Mouse (Mus musculus): ENCODE results near the gene Zmynd11.

The Zmynd11 gene

DNA sequence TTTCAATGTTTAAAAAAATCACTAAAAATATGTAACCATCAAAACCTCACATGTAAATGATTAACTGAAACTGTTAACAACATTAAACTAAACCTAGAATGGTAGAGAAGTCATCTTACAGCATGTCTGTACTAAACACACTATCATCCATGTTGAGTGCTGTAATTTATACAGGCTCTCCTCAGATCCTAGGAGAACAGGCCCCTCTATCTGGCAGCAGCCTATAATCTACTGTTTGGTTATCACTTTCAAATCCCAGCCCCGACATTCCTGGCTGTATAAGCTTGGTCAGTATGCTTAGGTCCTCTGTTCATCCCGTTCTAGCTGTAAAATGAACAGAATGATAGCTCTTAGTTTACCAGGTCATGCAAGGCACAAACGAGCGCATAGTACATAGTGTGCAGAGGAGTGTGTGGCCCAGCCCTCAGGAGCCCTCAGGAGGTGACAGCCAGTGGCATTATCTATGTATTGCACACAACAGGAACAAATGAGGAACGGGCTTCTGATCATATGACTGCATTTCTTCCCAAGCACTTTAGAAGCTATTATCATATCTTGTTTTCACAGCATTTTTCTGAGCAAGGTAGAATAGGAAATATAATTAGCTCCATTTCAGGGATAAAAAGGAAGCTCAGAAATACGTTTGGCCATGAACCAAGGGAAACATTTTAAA, 51.5 kb downstream of the Zmynd11 start:
- DNase-seq (ENCODE audit: inconsistent ontology term), result no peak

GRCm38 (mm10) chr13:9712971-9713370, 52.2 kb downstream of the Zmynd11 start:
- peak; percentile 91 for DNase-seq (ENCODE audit: inconsistent ontology term)

DNA sequence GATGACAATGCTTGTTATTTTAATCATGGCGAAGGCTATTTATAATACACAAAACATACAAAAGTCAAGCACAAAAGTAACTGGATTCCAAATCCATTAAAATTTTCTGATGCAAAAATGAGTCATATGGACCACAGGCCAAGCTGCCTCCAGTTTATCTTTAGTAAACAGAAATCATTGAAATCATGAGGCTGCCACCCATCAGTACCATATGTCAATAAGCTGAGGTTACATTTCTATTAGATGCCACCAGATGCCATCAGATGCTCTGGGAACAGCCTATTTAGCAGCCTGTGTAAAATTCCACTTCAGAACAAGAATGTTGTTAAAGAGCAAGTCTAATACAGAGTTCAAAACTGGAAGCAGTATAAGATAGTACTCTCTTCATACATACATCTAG, 52.7 kb downstream of the Zmynd11 start:
- peak; percentile 30 for DNase-seq (ENCODE audit: inconsistent ontology term)

DNA sequence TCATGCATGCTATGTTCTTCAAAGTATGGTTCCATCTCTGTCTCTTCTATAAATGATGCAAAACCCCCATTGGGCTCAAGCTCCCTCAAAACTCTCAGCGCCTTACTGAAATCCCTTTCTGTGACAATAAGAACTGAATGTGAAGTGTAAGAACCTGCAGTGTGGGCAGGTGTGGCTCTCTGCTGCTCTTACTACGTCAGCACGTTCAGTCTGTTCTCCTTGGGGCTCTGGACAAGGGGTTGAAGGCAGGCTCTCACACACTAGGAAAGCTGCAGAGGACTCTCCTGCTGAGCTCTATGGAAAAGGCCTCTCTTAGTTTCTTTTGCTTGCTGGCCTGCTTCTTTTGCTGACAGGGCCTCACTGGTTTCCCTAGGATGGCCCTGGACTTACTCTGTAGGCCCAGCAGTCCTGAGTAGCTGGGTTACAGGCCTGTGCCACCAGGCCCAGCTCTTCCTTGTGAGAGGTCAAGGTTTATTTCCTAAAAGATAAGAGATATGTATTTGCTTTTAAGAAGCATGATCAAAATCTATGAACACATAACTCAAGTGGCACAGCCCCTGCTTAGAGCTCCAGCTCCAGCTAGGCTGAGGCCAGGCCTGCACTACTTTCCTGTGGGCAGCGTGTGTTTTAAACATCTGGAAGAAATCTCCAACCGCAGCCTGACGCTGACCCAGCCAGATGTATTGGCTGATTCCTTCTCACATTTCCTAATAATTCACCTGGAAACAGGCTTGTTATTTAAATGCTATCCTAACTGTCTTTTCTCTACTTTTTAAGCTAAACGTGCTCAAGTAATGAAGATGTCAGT, 56.5 kb downstream of the Zmynd11 start:
- DNase-seq (ENCODE audit: inconsistent ontology term), result no peak

GRCm38 (mm10) chr13:9706720-9707119, 58.4 kb downstream of the Zmynd11 start:
- no peak for DNase-seq (ENCODE audit: inconsistent ontology term)

- DNase-seq (ENCODE audit: inconsistent ontology term), result no peak
Observed at GRCm38 (mm10) chr13:9702615-9703235, 62.4 kb downstream of the Zmynd11 start.

GRCm38 (mm10) chr13:9697340-9697739, 67.8 kb downstream of the Zmynd11 start:
- no peak for DNase-seq (ENCODE audit: inconsistent ontology term)

DNA sequence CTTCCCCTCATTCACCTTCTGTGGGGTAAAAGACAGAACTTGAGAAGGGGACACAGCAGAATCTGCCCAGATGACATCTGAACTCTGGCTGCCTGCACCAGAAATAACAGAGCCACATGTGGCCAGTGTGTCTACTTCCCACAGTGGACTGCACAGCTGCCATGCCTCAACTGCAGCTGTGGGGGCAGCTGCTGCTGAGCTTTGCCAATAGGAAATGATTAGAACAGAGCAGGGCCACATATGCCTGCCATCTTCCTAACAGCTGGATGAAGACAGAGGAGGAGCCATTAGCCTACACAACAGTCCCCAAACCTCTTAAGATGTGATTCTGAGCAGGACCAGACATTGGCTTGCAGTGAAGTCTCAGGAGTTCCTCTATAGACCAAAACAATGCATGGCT, 69.3 kb downstream of the Zmynd11 start:
- no peak for DNase-seq (ENCODE audit: inconsistent ontology term)

GRCm38 (mm10) chr13:9695403-9695802, 69.7 kb downstream of the Zmynd11 start:
- DNase-seq (ENCODE audit: inconsistent ontology term), result peak; percentile 50

DNA sequence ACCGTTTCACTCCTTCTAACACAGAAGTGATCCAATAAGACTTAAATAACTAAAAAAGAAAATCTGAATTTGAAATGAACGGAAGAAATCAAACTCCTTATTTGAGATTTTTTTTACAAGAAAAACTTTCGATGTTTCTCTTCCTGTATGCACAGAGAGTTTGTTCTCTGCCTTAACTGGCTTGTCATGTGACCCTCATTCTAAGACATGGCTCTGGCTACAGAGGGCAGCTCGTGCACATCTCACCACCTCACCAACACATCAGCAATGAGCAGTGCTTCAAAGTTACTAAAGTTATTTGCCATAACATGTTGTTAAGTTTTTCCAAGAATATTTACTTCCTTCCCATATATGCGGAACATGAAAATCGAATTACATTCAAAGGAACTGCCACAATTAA, 70.5 kb downstream of the Zmynd11 start:
- DNase-seq (ENCODE audit: inconsistent ontology term), result no peak

DNA sequence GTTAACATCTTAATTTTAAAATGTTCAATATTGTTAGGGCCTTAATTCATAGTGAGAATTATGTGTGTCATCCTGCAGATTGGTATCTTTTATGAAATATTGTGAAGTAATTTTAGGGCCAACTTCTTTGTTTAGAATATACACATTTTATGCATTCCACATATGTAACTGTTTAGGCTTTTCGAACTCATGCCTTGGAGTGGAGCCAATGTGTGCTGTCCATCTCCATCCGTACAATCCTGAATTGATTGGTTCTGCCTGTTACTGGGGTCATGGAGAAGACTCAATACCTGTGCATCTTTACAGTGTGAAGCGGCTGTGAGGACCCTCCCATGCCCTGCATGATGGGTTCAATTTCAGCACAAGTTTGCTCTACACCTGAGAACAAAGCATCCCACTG, 72.3 kb downstream of the Zmynd11 start:
- no peak for DNase-seq (ENCODE audit: inconsistent ontology term)

- no peak for DNase-seq (ENCODE audit: inconsistent ontology term)
Observed at GRCm38 (mm10) chr13:9689366-9689765, 75.8 kb downstream of the Zmynd11 start.

DNA sequence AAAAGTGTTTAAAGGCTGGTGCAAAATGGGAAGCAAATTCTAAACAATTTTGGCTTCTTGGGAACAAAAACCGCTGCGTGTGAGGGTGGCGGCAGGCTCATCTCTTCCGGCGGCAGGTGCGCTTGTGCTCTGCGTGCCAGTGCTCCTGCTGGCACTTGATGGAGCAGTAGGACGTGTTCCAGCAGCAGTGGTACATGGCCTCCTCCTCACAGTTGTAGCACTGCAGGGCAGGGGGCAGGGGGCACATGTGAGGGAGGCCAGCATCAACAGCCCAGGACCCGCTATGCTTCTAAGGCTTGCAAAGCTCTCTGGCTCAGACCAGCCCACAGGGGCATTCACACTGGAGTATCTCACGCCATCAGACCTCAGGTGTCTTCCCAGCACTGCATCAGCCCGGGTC, 78.4 kb downstream of the Zmynd11 start:
- no peak for DNase-seq (ENCODE audit: inconsistent ontology term)

- DNase-seq (ENCODE audit: inconsistent ontology term), result no peak
Observed at GRCm38 (mm10) chr13:9686261-9686660, 78.9 kb downstream of the Zmynd11 start.

GRCm38 (mm10) chr13:9684153-9684923, 80.8 kb downstream of the Zmynd11 start:
- no peak for DNase-seq (ENCODE audit: inconsistent ontology term)

DNA sequence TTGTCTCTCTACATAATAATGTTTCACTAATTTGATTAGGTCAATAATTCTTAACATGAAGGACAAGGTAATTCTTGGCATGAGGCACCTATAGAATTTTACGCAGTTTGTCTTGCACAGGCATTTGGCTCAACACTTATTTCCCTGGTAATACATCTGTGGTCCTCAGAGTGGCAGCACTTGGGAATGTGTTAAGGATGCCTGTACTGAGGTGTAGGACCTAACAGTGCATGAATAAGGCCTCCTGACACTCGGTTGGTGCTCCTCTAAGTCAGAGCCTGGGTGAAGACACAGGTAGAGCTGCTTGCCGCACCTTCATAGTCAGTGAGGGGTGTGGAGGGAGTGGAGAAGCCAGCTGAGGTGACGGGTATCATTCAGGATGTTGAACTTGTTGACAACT, 81.8 kb downstream of the Zmynd11 start:
- no peak for DNase-seq (ENCODE audit: inconsistent ontology term)

DNA sequence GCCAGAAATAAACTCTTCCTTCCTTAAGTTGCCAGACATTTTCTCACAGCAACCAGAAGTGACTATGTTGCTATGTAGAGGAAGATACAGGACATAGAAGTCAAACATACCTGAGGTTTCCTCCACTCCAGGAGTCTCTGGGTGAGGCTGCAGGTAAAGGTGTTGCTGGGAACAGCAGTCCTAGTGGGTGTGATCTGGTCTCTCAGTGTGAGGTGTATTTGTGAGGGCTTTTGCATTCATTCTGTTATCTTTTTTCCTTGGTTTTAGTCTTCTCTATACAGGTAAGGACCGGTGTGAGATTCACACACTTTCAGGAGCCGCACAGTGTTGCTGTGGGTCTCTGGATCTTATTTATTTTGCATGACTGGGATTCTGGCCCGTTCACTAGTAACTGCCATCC, 83.6 kb downstream of the Zmynd11 start:
- DNase-seq (ENCODE audit: inconsistent ontology term), result no peak

DNA sequence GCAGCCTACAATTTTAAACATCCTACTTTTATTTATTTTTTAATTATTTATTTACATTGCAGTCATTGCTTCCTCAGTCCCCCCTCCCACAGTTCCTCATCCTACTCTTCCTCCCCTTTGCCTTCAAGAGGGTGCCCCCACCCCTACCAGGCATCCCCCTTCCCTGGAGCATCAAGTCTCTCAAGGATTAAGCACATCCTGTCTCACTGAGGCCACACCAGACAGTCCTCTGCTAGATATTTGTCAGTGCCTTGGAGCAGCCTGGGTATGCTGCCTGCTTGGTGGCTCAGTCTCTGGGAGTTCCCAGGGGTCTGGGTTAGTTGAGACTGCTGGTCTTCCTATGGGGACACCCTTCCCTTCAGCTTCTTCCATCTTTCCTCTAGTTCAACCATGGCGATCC, 91.0 kb downstream of the Zmynd11 start:
- DNase-seq (ENCODE audit: inconsistent ontology term), result no peak

DNA sequence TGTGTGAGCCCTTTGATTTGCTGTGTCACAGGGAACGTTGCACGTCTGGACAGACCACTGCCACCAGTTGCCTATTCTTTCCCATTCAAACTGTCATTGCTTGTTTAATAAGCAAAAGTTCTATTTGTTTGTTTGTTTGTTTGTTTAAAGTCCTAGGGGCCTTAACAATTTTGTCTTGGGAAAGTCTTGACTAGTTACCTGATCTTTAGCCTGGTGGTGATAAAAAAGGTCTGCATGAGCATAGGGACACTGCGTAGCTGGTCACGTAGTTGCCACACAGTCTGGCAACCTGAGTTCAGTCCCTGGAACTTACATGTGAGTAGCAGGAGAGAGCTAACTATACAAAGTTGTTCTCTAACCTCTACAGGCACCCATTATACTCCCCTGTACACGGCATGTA, 95.9 kb downstream of the Zmynd11 start:
- DNase-seq (ENCODE audit: inconsistent ontology term), result no peak

DNA sequence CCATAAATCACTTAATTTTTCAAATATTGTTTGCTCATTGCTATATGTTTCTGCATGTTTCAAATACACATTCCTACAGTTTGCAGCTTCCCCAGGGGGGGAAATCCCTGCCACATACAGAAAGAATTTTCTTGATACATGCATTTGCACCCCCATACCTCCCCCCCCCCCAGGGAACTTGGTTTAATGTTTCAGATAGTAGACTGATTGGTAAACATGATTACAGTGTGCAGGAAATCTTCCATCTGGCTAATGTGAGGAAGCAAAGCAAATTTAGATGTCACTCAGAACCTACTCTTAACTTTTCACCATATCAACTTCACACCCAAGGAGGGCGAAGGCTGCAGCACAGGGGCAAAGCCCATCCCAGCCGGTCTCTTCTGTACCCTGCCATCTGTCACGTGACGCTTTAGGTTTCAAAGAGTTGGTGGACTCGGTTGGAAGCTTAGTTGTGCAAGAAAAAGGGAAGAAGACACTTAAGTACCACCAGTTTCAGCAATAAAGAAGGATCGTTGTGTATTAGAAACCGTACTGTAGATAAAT, 97.1 kb downstream of the Zmynd11 start:
- no peak for DNase-seq (ENCODE audit: inconsistent ontology term)

GRCm38 (mm10) chr13:9663593-9663992, 101.5 kb downstream of the Zmynd11 start:
- DNase-seq (ENCODE audit: inconsistent ontology term), result no peak

- no peak for DNase-seq (ENCODE audit: inconsistent ontology term)
Observed at GRCm38 (mm10) chr13:9660711-9661110, 104.4 kb downstream of the Zmynd11 start.

Measured in Muller cell, postnatal 12 days (primary cell).